Mouse (Mus musculus) lung, postnatal 4 days (tissue): Measurements from ENCODE around the gene Rps11.
"Not testable (repeated sequence)": the region's sequence is repeated elsewhere in the genome, so short reads cannot be mapped to it uniquely, and the experiment has no call there.

Source experiments
- DNase-seq, 2 experiments: peaks; one replicate each; pipeline ENCODE4 v3.0.0; 2021

Rps11 gene

GRCm38 (mm10) chr7:45107052-45107645 is 17.1 kb downstream of the Rps11 start:
- no peak for DNase-seq

GRCm38 (mm10) chr7:45106441-45106840 is 17.8 kb downstream of the Rps11 start:
- DNase-seq = no peak

- DNase-seq = no peak
These were observed 18.7 kb downstream of the Rps11 start for GRCm38 (mm10) chr7:45105491-45105890.

- DNase-seq = no peak
These were observed 19.3 kb downstream of the Rps11 start for GRCm38 (mm10) chr7:45104941-45105340.

- DNase-seq = peak; percentile 93 to 96
These were observed 20.5 kb downstream of the Rps11 start, which contains the start of gene Fcgrt for GRCm38 (mm10) chr7:45103652-45104180. Gene Fcgrt (minus strand): TSS chr7:45103851.

- peak in 1 of 2 experiments; percentile 40 for DNase-seq
These were observed 21.2 kb downstream of the Rps11 start for GRCm38 (mm10) chr7:45102940-45103585.

- DNase-seq = no peak
These were observed 21.8 kb downstream of the Rps11 start for GRCm38 (mm10) chr7:45102441-45102840.

- no peak for DNase-seq
These were observed 24.2 kb downstream of the Rps11 start for GRCm38 (mm10) chr7:45100046-45100445.

GRCm38 (mm10) chr7:45098541-45099240 is 25.5 kb downstream of the Rps11 start:
- peak in 1 of 2 experiments; percentile 44 for DNase-seq

GRCm38 (mm10) chr7:45097479-45097878 is 26.8 kb downstream of the Rps11 start:
- DNase-seq = peak; percentile 47 to 54

- DNase-seq = not testable (repeated sequence)
These were observed 28.3 kb downstream of the Rps11 start for GRCm38 (mm10) chr7:45095965-45096364.

GRCm38 (mm10) chr7:45095367-45095766 is 28.9 kb downstream of the Rps11 start:
- DNase-seq = peak in 1 of 2 experiments; percentile 38

GRCm38 (mm10) chr7:45094121-45094520 is 30.1 kb downstream of the Rps11 start:
- DNase-seq = no peak

- no peak for DNase-seq
These were observed 30.7 kb downstream of the Rps11 start for GRCm38 (mm10) chr7:45093516-45093905.

- no peak for DNase-seq
These were observed 31.3 kb downstream of the Rps11 start for GRCm38 (mm10) chr7:45092828-45093515.

- peak; percentile 92 to 96 for DNase-seq
These were observed 32.2 kb downstream of the Rps11 start, which contains the start of gene Rcn3 for GRCm38 (mm10) chr7:45092048-45092447. Gene Rcn3 (minus strand): TSS chr7:45092221.

GRCm38 (mm10) chr7:45091001-45091990 is 32.9 kb downstream of the Rps11 start:
- DNase-seq = peak; percentile 62 to 70

- no peak for DNase-seq
These were observed 33.8 kb downstream of the Rps11 start for GRCm38 (mm10) chr7:45090251-45090977.

- DNase-seq = no peak
These were observed 35.6 kb downstream of the Rps11 start for GRCm38 (mm10) chr7:45088597-45088996.

GRCm38 (mm10) chr7:45086084-45086483 is 38.2 kb downstream of the Rps11 start:
- DNase-seq = no peak
